Mouse (Mus musculus): ENCODE results near the gene Rnf31.

Rnf31 gene

DNA sequence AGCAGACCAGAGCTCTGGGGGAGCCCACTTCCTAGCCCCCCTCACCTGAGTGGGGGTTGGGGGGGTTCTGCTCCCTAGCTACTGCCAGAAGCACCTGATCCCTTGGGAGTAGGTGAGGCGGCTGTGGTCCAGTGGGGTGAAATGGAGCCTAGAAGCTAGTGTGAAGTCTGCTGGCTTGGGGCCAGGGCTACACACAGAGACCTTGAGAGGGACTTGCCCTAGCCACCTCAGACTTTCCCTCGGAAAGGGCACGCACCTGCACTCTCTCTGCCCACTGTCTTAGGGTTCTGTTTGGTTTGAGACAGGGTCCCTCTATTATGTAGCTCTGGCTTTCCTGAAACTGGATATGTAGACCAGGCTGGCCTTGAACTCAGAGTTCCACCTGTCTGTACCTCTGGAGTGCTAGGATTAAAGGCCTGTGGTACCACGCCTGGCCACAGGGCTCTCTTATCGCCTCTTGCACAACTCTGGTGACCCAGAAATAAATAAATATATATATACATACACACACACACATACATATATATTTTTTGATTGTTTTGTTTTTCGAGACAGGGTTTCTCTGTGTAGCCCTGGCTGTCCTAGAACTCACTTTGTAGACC is 12.7 kb upstream of the Rnf31 start:
- DNase-seq, result no peak

- no peak for DNase-seq
These were observed 11.7 kb upstream of the Rnf31 start for GRCm38 (mm10) chr14:55579511-55580496.

DNA sequence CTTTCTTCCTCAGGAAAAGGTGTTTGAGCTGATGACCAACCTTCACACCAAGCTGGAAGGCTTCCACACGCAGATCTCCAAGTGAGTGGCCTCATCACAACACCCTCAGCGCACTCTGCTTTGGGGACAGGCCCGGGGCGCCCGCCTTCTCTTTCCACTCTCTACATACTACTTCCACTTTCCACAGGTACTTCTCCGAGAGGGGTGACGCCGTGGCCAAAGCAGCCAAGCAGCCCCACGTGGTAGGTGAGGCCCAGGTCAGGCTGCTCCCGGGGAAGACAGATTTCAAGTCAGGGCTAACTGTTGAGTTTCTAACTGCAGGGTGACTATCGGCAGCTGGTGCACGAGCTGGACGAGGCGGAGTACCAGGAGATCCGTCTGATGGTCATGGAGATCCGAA is 10.8 kb upstream of the Rnf31 start:
- DNase-seq, result no peak

DNA sequence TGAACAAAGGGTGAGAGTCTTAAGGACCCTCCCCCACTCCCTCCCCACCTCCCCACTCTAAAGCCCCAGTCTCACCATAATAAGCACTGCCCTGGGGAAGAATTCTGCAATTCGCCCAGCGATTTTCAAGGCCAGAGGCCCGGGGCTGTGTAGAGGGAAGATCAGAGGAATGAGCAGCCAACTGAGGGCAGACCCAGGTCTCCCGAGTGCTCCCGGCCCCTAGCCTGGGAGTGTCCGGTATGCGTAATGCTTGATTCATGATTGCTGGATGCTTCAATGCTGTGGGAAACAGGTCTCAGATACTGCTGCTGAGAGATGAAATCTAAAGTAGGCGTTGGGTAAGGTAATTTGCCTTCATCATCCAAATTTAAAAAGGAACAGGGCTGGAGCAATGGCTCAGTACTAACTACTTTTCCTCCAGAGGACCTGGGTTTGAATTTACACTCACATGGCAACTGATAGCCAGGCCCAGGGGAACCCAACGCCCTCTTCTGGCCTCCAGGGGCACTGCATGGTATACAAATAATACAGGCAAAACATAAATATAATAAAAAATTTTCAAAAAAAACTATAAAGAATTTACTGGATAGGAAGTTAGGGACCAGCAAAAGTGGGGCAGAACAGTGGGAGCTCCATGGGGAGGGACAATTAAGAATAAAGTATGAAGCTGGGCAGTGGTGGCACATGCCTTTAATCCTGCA is 9.4 kb upstream of the Rnf31 start:
- no peak for DNase-seq

DNA sequence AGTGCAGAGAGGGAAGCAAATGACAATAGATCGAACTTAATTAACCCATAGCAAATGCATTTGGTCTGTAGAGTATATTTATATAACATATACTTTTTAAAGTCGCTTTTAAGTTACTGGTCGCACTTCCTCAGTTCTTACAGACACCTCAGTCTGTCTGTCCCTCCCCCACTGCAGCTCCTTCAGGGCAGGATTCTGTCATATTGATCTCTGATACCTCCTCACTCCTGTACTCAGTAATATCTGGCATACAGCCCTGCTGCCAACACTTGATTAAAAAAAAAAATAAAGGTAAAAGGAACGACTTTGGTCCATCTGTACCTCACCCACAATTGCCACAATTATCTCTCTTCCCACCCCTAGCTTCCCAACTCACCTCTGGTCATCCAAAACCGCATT is 7.2 kb upstream of the Rnf31 start:
- no peak for DNase-seq

DNA sequence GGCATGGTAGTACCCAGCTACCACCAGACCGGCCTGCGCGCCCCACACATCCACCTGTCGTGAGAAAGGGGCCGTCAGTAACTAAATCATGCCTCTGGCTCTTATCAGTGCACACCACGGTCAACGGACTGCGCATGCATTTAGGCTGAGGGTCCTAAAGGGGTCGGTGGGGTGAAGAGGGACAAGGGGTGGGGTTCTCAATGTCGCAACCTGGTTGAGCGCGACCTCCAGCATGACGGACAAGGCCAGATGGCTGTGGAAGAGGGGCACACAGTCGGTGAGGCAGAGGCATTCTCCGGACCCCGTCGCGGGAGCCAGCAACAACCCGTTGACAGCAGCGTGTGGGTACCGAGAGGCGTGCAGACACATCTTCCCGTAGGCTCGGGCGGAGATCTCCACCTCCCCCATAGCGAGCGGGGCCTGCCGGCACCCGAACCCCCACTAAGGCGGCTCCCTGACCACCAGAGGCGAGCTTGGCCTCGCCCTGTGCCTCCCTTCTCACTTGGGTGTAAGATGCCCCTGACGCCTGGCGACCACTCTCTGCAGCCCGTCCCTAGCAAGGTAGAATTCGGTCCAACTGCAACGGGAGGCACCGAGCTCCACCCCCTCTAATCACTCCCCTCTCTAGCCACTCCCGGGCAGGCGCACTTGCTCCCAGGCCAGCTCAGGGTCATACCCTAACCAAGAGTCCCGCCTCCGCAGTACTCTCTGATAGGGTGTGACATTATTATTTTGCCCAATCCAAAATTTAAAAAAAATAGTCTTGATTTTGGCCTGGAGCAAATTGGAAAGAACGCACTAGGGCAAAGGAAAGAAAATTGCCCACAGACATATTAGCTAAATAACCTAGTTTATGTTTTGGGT is 6.6 kb upstream of the Rnf31 start, which contains the start of gene Emc9:
TSS of gene Emc9 (minus strand) at position 601 of the 864 bp plus-strand sequence.
- peak; percentile 46 for DNase-seq

DNA sequence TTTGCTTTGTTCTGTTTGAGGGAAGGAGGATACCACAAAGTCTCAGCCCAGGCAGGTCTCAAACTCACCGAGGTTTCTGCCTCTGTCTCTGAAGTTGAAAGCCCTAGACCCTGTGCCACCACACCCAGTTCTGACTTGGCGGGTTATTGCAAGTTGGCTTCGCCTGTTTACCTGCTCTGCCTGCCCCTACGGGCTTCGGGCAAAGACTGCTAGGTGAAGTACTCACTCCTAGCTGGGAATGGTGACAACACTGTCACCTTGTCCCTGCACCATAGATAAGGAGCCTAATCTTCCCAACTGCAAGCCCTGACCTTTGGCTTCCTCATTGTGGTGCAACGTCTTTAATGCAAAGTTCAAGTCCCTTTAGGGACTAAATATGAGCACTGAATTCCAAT is 5.9 kb upstream of the Rnf31 start:
- DNase-seq, result peak; percentile 30

DNA sequence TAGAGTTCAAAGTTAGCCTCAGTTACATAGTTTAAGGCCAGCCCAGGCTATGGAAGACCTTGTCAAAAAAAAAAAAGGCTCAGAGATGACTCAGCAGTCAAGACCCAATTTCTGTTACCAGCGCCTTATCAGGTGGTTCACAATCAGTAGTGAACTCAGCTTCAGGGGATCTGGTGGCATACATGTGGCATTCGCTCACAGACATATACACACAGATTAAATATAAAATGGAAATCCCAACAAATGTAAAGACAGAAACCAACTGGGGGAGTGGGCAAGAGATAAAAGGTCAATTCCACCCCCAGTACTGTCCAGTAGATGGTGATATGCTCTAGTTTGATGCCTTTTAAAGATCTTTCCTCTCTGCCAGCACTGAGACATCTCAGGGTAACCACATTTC is 5.4 kb upstream of the Rnf31 start:
- DNase-seq, result no peak

- no peak for DNase-seq
These were observed 2.2 kb upstream of the Rnf31 start for GRCm38 (mm10) chr14:55589271-55589670.

- no peak for DNase-seq
These were observed 1.6 kb upstream of the Rnf31 start for GRCm38 (mm10) chr14:55589771-55590448.

DNA sequence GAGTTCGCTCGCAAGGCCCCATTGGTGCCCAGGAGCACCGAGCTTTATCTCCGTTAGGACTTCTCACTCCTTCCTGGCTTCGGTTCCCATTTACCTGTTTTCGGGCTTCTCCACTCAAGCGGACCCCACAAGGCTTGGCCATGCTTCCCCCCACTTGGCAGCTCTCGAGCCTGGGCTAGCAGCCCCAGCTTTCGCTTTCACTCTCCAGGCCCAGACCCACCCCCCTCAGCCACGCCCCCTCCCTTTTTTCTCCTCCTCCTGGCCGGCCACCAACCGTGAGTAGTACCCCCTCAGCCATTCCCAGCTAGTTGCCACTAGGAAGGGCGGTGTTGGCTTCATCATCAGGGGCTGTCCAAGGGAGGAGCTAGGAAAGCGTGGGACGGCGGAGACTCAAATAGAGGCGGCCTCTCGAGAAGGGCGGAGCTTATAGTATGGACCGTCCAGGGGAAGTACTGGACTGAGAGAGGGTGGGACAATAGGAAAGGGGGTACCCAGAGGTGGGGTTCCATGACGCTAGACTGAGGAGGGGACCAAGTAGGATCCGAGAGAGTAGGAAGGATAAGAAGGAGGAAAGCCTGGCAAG is 669 bp upstream of the Rnf31 start, which contains the start of gene Psme2:
TSS of gene Psme2 (minus strand) at position 366 of the 583 bp plus-strand sequence.
- DNase-seq, result peak; percentile 75

DNA sequence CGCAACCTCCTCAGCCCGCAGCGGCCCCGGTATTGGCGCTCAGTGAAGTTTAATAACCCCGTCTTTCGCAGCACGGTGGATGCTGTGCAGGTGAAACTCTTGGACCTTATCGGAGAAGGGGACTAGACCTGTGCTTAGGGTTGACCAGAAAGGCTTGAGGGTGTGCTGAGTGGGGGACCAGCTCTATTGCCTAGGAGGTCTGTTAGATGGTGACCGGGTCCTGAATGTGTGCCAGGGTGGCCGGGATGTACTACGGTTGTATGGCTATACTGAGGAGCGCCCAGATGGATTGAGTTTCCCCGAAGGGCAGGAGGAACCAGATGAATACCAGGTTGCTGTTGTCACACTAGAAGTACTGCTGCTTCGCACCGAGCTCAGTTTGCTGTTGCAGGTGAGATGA is 718 bp downstream of the Rnf31 start:
- DNase-seq, result no peak

DNA sequence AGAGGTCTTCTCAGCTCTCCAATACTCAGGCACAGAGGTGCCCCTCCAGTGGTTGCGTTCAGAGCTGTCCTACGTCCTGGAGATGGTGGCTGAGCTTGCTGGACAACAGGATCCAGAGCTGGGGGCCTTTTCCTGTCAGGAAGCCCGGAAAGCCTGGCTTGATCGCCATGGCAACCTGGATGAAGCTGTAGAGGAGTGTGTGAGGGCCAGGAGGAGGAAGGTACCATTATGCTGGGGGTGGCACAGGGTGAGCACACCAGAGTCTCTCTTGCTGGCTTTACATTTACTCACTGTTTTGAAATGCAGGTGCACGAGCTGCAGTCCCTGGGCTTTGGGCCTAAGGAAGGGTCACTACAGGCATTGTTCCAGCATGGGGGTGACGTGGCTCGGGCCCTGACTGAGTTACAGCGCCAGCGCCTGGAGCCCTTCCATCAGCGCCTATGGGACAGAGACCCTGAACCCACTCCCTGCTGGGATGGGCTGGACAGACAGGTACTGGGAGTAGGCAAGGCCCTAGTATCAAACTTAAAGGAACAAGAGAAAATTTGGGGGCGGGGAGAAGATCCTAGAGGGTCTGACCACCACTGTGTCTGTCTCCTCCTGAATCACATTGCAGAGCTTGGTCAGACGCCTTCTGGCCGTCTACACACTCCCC is 4.7 kb downstream of the Rnf31 start:
- DNase-seq, result no peak

GRCm38 (mm10) chr14:55598521-55599390 is 7.2 kb downstream of the Rnf31 start:
- DNase-seq, result no peak

DNA sequence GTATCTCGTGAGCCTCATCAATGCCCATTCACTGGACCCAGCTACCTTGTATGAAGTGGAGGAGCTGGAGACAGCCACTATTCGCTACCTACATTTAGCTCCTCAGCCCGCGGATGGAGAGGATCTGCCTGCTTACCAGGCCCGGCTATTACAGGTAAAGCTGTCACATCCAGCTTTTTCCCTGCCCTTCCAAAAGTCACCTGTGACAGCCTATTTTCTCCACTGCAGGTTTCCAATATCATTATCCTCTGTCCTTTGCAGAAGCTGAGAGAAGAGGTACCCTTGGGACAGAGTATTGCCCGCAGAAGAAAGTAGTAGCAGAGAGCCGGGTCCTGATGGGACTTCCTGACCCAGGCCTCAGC is 11.7 kb downstream of the Rnf31 start, which contains the start of gene Irf9:
TSS of gene Irf9 (plus strand) at position 301 of the 362 bp plus-strand sequence.
- no peak for DNase-seq

DNA sequence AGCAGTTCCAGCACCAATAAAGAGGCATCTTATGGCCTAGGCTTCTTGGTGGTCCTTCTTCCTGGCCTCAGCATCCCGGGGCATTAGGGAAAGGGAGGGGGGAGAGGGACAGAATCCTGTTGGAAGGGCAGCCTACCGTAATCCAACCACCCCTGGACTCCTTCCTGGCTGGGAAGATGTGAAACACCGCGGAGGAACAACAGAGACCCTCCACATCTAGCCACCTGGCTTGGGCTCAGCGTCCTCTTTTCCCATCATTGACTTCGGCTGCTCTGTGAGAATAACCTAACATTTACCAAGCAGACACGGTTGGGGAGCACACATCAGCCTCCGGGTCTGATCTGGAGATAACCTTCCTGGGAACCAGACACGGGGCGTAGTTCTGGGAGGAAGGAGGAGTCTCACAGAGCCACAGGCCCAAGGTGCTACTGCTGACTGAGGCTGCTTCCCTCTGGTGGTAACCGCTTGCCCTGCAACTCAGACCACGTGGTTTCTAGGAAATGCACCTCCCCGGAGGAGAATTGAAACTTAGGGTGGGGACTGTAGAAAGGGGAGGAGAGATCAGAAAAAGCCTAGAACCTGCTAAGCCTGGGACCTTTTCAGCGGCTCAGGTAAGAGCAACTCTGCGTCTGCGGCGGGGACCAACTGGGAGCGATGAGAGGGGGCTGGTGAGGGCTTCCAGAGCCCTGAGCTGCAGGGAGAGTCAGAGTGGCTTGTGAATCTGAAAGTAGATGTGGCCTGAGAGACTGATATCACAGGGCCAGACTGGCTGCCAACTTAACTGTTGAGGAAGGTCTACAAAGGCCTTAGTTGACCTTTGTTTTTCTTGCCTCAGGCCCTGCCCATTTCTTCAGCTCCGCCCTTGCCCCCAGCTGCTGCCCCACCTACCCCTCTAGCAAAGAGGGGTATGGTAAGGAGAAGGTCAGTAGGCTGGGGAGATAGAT is 12.4 kb downstream of the Rnf31 start:
- DNase-seq, result peak; percentile 95

GRCm38 (mm10) chr14:55604823-55605222 is 13.3 kb downstream of the Rnf31 start:
- DNase-seq, result no peak

- no peak for DNase-seq
These were observed 14.4 kb downstream of the Rnf31 start for GRCm38 (mm10) chr14:55605743-55606459.
